Mouse (Mus musculus): ENCODE data around the gene Hs3st2.
"Not testable (repeated sequence)": the region's sequence is repeated elsewhere in the genome, so short reads cannot be mapped to it uniquely, and the experiment has no call there.

Hs3st2 gene

DNA sequence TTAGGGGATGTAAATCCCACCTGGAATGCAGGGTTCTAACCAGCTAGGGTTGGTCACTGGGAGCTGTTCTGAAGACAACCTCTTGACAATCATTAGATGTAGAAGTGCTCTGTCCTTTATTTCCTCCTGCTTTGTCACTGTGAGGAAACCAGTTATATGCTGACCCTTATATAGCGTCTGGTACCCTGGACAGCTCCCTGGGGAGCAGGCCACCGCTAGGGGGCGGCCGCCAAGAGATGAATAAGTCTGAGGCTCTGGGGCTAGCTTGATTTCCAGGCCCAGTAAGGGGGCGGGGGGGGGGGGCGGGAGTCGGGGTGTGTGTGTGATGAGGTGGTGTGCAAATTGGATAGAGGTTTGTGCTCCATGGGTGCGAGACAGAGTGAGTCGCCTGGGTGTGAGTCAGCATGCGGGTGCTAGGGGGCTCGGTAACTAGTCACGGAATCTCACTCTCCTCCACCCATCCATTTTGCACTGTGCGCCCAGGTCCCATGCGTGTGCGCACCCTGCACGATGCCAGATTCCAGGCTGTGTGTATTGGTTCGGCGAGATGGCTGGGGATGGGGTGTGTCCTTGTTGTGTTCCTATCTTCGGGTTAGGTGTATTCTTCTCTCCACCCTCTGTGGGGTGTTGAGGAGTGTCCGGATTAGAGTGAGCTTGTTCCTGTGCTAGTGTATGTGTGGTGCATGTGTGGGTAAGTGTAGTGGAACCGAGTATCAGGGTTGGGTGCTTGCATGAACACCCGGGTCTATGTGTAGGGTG, at the start of gene Hs3st2:
Gene Hs3st2 (plus strand): TSS at position 635 of the 759 bp plus-strand sequence.
- no peak for DNase-seq (ENCODE audit: low read depth, low spot score)

DNA sequence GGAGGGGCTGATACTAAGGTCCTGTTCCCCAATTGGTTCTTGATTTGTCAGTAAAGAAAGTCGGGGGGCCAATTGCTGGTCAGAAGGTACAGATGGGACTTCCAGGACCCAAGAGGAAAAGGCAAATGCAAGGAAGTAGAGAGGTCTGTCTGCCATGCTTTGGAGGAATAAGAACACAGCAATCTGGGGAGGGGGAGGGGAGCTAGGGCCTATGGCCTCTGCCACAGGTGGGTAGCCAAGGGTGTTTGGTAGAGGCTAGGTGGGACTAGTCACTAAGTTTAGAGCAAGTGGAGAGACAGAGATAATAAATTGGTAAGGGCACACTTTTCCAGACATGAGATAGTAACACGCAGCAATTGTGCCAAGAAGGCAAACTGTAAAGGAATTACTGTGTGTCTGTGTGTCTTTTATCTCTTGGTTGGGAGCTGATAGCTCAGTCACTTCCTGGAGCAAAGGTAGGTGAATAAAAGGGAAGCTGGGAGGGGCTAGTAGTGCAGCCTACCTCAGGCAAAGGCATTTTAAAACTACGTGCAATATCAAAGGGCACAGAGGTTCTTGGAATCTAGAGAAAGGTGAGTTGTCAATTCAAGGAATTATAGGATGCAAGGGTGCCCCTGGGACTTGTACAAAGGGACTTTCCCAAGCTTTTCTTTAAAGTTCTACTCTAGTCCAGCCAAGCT, 43.2 kb upstream of the Hs3st2 start:
- DNase-seq (ENCODE audit: low read depth, low spot score) = no peak

DNA sequence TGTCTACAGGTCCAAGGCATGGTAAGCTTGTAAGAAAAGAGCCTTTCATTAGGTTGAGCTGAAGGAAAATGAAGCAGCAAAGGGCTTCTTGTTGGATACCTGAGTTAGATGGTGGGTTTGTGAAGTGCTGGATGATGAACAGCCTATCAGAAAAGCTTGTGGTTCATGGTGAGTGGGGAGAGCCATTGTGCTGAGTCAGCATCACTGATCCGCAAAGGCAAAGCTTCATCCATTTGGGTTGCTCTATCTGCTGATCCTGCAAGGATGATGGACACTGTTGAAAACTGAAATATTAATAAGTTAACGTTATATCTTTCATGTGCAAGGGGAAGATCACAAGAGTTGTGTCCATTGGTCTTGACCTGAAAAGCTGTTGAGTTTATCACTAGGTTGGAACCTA, 40.0 kb upstream of the Hs3st2 start:
- DNase-seq (ENCODE audit: low read depth, low spot score) = no peak

DNA sequence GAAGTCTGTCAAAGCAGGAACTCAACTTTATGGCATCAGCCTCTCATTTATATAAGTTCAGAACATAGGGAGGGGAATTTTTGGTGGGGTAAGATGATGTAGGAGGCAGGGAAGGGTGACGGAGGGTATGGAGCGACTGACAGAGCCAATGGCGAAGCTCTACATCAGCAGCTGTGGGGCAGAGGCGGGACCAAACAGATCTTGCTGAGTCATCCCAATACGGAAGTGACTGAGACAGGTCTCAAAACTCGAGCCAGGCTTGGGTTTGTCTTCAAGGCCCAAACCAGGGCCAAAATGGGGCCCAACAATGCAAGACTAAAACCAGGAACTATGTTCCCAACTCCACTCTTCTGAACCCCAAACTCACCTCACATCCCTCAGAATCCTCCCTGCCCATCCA, 30.2 kb upstream of the Hs3st2 start:
- DNase-seq (ENCODE audit: low read depth, low spot score) = not testable (repeated sequence)

DNA sequence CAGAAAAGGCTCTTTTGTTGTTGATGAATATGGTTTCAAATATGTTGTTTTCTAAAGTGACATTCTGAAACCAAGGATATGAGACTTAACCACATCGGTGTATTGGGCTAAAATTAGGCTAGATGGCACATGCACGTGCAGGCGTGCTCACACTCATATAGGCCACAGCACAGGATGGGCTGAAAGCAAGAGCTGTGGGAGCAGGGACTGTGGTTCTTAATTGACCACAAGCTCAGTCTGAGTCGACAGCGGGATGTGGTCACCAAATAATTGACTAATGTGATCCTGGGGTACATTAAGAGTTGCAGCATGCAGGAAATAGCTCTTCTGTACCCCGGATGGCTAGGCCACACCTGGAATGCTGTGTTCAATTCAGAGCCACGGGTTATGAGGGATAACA, 26.1 kb upstream of the Hs3st2 start:
- DNase-seq (ENCODE audit: low read depth, low spot score) = no peak

DNA sequence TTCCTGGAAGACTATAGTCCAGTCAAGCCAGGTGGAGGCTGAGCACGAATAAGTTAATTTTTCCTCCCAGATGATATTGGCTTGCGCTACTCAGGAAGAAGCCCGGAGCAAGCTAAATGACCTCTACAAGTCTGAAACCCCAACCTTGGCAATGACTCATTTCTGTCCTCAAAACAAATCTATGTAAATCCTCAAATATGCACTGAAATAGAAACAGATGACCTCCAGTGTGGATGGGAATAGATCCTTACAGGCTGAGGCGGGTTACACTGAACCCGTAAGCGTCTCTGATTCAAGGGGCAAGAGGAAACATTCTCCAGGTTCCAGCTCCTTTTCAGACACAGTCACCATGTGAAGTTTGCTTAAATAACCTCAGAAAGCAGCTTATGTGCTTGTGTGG, 24.5 kb upstream of the Hs3st2 start:
- no peak for DNase-seq (ENCODE audit: low read depth, low spot score)

DNA sequence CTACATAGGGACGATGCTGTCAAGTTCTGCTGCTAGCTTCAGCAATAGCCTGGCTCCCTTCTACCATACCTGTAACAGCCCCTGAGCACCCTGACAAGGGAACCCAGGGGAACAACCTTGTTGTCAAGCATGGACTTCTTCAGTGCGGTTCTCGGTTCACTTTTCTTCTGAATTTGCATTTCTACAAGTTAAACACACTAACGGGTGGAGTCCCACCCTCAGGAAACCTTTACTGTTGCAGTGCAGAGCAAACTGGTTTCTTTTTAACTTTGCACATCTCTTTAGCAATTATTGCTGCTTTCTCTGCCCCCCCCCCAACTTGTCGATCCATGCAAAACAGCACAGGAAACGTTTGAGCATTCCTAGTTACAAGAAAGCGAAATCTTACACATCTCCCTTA, 19.7 kb upstream of the Hs3st2 start:
- no peak for DNase-seq (ENCODE audit: low read depth, low spot score)

DNA sequence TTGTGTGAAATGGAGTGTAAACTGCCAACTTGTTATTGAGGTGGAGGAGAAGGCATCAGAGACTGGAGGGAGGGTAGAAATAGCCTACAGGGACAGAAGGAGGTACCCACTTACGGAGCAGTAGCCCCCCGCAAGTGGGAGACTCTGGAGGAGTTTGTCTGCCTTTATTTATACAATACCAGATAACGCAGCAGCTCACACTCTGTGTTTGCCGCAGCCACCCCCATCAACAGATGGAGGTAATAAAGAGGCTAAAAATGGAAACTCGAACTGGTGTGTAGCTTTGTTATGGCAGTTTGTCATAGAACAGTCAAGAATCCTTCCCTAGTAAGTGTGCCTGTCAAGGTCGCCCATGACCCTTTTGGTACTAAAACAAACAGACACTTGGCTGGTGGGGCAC, 16.2 kb upstream of the Hs3st2 start:
- no peak for DNase-seq (ENCODE audit: low read depth, low spot score)

DNA sequence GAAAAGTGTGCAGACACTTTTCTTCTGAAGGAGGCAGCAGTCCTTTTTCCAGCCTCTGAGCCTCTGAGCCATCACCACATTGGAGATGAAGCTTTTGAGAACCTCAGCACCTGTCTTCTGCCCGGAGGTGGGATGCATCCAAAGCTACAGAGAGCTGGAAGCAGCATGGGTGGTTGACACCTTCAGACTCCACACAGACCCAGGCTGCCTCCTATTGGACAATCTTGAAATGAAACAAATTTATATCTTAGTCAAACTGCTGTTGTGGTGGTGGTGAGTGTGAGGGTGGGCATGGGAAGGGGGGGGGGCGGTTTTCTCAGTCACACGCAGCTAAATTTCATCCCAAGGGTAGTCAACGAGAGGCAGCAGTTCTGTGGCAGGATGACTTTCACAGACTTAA, 12.7 kb upstream of the Hs3st2 start:
- no peak for DNase-seq (ENCODE audit: low read depth, low spot score)

DNA sequence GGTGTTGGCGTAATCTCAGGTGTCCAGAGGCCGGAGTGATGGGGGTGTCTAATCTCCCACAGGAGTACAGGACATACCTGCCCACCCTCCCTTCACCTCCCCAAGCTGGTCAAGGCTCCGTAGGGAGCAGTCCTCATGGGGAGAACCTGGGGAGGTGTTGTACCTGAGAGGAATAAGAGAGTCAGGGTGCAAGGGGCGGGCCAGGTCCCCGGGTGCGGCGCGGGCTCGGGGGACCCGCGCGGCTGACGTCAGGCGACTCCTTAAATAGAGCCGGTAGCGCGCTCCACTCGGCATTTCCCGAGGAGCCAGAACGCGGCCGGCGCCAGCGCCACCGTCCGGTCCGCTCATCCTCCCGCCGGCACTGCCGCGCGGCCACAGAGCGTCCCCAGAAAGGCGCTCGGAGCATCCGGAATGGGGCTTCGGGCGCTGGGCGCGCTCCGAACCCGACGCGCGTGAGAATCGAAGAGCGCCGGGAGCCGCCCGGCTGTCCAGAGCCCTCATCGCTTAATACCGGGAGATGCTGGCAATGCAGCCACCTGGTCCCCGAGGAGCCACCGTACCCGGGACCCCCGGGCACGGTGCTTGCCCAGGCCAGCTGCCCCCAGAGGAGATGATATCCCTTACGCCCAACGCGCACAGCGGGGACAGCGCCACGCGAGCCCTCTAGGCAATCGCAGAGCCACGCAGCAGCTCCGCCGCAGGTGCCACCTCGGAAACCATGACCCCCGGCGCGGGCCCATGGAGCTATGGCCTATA, 503 bp downstream of the Hs3st2 start:
- DNase-seq (ENCODE audit: low read depth, low spot score) = no peak

DNA sequence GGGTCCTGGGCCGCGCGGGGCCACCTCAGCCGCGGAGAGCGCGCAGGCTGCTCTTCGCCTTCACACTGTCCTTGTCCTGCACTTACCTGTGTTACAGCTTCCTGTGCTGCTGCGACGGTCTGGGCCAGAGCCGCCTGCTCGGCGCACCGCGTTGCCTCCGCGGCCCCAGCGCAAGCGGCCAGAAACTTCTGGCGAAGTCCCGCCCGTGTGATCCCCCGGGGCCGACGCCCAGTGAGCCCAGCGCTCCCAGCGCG, 1.0 kb downstream of the Hs3st2 start:
- DNase-seq (ENCODE audit: low read depth, low spot score) = no peak

DNA sequence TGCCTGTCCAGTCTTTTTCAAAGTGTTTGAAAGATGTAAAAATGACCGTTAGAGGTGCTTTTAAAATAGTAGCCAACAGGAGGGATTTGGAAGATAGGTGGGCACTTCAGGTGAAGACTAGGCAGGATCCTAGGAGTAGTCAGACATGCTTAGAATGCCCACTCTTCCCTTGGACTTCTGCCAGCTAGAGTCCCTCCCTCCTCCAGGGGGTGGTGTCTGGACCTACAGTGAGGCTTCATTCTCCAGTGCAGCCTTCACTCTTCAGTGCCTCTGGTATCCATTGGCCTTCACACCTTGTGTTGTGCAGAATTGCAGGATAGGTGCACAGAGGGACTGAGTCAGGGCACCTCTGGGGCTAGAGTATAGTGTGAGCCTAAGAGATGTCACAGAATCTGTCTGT, 2.2 kb downstream of the Hs3st2 start:
- DNase-seq (ENCODE audit: low read depth, low spot score) = no peak

DNA sequence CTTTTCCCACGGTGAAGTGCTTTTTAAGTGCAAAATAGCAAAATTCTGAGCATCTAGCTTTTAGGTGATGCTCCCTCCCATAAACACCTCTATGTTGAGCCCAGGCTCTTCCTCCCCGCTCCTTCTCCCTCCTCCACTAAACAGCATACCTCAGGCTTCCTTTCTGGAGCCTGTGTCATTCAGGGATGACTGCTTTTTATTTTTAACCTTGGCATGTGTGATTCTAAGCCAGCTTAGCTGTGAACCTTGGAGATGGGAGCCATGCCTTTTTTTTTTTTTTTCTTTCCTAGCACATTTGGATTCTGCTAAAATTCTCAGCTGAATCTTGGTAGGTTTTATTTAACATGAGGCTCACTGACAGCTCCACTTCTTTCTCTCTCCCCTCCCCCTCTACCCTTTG, 3.2 kb downstream of the Hs3st2 start:
- no peak for DNase-seq (ENCODE audit: low read depth, low spot score)

DNA sequence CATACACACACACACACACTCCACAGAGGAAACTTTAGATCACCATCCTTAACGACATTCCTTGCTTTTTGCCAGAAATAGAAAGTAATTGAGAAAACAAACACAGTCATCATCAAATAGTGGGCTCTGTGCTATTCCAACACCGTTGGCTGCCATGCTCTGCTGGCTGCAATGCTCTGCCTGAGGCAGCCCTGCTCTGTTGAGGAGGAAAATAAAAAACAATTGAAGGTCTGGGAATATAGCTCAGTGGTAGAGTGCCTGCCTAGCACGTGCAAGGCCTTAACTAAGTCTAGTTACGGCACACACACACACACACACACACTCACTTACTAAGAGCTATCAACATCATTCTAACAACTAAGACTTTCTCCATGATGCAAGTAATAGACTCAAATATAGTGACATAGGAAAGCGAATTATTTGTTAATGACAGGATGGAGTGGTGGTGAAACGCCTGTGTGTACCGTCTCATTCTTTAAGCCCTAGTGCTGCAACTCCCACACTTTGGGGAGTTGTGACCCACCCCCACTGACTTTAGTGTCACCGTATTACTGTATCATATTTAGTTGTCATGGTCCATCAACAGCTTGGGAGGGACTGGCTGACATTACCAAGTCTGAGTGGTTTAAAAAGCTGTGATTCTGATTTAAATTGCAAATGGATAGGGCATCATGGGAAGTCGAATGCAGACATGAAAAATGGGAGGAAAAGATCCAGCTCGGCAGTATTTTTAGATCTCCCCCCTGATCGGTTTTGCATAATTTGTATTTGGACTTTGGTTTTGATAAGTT, 19.3 kb downstream of the Hs3st2 start:
- no peak for DNase-seq (ENCODE audit: low read depth, low spot score)

DNA sequence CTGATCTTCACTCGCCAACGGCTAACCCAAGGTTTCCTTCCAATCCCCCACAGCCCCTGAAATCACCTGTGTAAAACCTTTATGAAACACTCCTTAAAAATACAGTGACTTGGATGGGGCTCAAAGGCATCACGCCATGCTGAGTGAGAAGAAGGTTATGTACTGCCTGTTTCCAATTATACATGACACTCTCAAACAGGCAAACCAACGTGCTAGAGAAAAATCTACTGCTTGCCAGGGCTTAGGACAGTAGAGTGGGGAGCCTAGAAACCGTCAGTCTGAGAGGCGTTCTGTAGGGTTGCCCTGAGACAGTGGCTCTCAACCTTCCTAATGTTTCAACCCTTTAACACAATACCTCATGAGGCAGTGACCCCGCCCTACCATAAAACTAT, 19.8 kb downstream of the Hs3st2 start:
- DNase-seq (ENCODE audit: low read depth, low spot score) = no peak

DNA sequence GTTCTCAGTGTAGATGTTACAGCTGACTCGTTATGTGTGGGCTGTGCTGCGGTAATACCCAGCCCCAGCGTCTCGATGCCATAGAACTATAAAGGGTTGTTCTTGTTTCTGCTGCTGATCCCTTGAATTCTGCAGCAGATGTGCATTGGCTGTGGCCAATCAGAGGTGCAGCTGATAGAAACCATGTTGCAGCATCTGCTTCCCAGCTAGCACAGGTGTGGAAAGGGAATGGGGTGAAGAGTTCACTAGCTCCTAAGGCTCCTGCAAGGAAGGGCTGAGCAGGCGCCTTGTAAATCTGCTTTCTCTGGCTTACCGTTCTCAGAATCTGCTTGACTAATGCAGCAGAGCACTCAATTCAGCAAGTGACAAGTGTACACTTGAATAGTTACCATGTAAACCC, 45.2 kb downstream of the Hs3st2 start:
- no peak for DNase-seq (ENCODE audit: low read depth, low spot score)

DNA sequence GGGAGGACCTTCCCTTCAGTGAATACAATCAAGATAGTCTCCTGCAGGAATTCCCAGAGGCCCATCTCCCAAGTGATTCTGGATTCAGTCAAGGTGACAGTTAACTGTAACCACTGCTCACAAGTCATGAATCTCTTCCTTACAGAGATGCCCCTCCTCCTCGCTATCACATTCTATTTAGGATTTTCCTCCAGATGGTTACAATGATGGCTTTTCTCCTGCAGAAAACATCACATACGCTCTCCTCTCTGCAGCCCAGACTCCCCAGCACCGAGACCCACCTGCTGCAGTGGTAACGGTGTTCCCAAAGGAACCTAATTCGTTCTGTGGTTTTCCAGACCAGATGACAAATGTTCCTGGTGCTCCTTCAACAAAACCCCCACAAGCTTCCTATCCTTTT, 49.5 kb downstream of the Hs3st2 start:
- DNase-seq (ENCODE audit: low read depth, low spot score) = no peak

DNA sequence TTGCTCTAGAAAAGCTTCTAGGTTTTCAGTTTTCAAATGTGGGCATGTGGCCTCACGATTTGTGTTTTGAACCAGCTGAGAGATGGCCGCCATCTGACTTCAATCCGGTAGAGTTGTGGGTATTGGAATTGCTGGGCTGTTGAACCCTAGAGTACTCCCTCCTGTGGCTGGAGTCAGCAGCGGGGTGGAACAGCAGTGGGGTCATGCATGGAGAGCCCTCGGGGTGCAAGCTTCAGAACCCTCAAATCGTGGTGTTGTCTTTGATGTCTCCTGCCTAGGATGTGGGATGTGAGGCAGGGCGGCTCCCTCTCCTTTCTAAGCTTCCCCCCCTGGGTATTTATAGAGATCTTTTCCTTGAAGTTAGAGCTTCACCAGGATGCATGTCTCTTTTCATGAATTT, 52.7 kb downstream of the Hs3st2 start:
- DNase-seq (ENCODE audit: low read depth, low spot score) = no peak

DNA sequence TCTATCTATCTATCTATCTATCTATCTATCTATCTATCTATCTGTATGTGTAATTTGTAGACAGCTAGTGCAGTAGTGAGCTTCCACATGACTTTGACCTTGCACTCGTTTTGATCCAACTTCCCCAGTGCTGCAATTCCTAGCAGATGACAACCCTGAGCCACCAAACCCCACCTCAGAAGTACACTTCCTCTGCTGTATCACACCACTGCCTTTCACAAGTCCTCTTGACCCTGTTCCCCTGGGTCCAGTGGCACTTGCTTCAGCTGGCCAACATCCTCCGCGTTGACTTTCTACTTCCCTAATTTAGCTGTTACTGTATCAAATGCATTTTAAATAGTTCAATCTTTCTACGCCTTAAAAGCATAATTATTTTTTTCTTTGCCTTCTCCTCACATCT, 54.6 kb downstream of the Hs3st2 start:
- DNase-seq (ENCODE audit: low read depth, low spot score) = no peak

DNA sequence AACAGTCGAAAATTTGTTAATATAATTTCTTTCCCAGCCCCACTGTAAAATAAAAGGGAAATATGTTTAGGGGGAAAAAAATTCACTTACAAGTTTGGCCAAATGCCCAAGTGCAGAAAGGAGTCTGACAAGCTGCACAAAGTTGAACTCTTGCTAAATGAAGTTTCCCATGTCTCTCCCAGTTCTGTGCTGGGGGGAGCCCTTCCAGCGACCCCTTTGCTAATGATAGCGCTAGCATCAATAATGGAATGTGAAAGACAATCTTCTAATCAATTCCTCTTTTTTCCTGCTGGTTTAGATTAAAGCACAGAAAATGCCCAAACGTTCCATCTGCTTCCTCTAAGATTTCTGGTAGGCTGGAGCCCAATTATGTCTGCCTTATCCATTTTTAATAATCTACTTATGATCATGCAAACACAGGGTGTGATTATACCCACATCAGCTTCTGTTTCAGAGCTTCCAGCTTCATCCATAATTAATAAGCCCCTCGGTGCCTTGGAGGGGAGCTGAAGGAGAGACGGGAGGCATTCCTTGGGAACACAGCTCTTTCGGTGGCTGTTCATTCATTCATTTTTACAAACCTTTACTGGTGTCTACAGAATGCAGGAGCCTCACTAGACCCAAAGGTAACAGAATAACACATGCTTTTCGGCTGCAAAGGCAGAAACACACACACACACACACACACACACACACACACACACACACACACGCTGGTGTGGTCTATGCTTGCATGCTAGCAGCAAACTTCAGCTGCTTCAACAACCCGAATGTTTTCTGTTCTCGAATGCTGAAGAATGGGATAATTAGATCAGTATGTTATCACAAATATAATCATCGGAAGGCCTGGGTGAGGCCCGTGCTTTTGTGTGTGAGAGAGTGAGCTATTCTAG, 59.5 kb downstream of the Hs3st2 start:
- DNase-seq (ENCODE audit: low read depth, low spot score) = peak; percentile 39

DNA sequence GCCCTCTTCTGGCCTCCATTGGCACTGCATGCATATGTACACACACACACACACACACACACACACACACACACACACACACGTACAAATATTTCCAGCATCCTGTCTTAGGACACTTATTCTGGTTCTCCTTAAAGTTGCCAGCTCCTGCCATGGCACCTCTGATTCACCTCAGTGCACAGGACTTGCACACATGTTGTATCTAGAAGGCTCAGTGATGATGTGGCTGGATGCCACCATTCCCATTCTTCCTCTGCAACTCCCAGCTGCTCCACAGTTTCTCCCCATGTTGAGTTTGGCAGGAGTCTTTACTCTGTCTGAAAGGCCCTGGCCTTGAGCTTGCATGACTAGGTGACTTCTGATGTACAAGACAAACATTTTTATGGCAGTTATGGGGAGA, 65.1 kb downstream of the Hs3st2 start:
- no peak for DNase-seq (ENCODE audit: low read depth, low spot score)

Data from brain, embryonic 18.5 days (tissue).